Mouse (Mus musculus) WW6 (cell line): ENCODE data around the gene Abl1.

Source experiments
- DNase-seq: peaks from one replicate; pipeline ENCODE4 v3.0.0-alpha.2; 2013; ENCODE audit warnings: low read depth, low spot score

The Abl1 gene

DNA sequence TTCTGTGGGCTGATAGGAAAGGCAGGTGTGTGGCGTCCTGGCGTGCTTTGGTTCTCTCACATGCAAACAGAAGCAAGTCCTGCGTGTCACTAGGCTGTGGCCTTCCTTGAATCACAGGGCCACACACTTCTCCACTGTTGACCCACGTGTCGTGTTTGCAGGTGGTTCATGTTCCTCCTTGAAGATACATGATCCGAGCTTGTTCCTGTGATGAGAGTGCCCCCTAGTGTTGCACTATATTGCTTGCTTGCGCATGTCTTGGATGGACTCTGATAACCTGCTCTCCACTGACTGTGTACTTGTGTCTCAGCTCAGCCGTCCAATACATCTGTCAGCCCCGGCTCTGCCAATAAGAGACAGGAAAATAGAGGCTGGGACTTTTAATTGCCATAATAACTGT is 96.9 kb downstream of the Abl1 start:
- DNase-seq: peak; percentile 53

DNA sequence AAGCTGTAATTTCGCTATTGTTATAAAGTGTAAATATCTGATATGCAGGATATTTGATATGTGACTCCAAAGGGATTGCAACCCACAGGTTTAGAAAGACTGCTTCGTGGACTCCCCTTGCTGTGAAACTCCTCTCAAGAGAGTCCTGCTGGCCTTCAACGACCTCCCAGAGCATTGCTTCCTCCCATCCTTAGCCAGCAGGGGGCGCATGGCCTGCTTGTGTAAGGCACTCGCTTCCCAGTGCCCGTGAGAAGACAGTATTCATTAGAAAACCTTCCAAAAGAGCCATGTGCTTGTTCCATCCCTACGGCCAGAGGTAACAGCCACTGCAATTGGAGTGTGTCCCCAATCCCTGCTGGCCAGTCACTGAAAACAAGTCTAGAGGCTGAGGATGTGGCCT is 98.9 kb downstream of the Abl1 start:
- DNase-seq: no peak

DNA sequence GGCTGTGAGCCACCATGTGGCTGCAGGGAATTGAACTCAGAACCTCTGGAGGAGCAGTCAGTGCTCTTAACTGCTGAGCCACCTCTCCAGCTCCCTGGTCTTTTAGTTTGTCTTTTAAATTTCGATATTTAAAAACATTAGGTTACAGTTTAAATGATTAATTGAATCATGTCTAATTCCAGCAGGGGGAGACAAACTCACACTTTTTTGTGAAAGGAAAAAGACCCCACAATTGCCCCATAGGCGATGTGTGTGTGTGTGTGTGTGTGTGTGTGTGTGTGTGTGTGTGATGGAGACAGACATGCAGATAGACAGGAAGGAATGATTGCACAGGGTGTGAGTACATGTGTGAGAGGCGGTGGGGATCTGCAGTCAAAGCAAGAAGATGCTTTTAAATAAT is 100.1 kb downstream of the Abl1 start:
- DNase-seq: no peak

DNA sequence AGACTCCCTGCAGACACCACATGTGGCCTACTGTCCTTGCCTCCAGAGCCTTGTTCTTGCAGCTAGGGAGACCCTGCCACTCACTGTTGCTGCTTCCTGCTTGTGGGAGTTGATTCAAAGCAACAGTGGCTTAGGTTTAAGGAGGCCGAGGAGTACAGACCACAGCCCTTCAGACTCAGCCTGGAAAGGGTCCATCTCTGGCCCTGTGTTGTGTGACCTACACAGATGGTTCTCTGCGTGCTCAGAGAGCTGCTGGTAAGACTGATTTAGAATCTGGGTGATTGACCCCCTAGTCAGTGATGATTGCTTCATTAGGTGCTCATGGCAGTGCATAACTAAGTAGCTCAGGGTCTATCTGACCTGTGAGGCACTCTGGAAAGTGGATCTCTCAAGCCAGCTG is 101.0 kb downstream of the Abl1 start:
- no peak for DNase-seq

DNA sequence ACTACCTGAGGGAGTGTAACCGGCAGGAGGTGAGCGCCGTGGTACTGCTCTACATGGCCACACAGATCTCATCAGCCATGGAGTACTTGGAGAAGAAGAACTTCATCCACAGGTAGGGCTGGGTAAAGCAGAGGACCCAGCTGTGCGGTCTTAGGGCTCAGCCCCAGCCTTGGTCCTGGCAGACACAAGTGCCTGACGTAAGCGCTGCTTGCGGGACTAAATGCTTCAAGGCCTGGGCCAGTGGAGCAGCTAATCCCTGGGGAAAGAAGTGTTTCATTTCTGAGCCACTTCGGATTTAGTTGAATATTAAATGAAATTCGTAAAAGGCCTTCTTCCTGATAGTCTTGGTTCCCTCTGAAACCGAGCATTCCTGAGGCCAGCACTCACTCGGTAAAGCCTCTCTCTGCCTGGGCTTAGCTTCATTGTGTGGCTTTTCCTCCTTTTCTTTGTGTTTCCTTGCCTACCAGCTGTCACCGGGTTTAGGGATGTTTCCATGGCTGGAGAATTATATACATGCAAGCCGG is 102.6 kb downstream of the Abl1 start:
- no peak for DNase-seq

DNA sequence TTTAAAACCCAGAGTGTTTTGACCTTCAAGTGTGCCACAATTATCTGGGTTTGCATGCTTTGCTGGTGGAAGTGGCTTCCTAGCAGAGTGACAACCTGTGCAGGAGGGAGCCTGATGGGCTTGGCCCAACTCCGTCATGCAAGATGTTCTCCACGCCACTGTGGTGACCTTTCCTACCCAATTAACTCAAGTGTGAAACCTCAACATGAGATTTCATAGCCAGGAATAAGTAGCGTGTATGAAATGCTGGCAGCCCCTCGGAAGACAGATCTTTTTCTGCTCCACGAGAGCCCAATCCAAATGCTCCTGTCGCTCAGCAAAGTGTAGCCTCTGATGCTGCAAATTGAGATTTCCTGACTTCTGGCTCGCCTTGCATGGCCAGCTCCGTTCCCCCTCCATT is 103.1 kb downstream of the Abl1 start:
- no peak for DNase-seq

DNA sequence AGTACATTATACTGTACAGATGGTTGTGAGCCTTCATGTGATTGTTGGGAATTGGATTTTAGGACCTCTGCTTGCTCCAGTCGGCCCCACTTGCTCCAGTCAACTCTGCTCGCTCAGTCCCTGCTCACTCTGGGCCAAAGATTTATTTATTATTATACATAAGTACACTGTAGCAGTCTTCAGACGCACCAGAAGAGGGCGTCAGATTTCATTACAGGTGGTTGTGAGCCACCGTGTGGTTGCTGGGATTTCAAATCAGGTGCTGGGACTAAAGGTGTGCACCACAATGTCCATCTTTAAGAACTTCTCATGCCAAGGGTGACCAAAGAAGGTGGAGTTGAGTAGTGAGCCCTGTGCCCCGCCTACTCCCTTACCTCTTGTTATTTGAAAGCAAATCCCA is 104.4 kb downstream of the Abl1 start:
- no peak for DNase-seq

DNA sequence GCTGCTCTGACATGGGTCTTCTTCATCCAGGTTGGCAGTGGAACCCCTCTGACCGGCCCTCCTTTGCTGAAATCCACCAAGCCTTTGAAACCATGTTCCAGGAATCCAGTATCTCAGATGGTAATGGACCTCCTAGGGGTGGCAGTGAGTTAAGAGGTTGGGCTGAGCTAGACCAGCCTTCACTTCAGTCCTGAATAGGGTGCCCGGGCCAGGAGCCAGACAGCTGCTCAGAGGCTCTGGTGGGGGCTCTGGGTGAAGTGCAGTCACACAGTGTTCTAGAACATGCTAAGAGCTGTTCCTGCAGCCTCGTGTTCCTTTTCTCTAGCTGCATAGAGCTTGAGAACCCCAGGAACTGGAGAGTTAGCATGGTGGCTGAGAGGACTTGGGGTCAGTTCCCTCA is 108.8 kb downstream of the Abl1 start:
- DNase-seq: no peak

DNA sequence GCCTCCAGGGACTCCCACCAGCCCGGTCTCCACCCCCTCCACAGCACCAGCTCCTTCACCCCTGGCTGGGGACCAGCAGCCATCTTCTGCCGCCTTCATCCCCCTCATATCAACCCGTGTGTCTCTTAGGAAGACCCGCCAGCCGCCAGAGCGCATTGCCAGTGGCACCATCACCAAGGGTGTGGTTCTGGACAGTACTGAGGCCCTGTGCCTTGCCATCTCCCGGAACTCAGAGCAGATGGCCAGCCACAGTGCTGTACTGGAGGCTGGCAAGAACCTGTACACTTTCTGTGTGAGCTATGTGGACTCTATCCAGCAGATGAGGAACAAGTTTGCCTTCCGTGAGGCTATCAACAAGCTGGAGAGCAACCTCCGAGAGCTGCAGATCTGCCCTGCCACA is 113.2 kb downstream of the Abl1 start:
- DNase-seq: no peak

DNA sequence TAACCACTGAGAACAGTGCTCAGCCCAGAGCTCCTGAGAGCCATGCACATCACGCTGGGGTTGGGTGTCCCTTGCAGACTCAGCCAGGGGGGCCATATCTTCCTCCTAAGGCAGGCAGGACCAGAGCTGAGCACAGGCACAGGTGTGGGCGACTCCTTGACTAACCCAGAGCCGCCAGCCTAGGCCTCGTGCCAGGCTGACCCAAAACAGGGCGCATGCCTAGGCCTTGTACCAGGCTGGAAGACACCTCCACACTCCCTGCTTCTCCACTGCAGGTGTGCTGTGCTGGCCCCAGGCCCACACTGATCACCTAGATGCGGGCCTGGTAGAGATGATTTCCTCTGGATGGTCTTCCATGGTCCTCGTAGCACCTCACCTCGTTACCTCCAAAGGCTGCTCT is 114.6 kb downstream of the Abl1 start:
- DNase-seq: no peak

DNA sequence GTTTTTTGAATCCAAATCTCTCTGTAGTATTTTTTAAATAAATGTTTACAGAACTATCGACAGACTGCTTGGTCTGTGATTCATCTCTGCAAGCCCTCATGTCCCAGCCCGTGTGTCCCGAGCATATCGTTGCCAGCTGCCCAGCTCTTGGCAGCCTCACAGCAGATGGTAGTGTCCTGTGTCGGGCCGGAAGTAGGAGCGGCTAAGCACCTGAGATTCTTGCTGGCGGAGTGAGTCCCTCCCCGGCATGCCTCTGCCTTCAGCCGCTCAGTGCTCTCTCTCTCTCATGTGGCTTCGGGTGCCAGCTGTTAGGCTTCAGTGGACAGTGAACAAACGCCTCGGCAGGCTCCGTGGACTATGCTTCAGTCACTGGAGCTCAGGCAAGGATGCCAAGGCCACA is 115.3 kb downstream of the Abl1 start:
- no peak for DNase-seq

DNA sequence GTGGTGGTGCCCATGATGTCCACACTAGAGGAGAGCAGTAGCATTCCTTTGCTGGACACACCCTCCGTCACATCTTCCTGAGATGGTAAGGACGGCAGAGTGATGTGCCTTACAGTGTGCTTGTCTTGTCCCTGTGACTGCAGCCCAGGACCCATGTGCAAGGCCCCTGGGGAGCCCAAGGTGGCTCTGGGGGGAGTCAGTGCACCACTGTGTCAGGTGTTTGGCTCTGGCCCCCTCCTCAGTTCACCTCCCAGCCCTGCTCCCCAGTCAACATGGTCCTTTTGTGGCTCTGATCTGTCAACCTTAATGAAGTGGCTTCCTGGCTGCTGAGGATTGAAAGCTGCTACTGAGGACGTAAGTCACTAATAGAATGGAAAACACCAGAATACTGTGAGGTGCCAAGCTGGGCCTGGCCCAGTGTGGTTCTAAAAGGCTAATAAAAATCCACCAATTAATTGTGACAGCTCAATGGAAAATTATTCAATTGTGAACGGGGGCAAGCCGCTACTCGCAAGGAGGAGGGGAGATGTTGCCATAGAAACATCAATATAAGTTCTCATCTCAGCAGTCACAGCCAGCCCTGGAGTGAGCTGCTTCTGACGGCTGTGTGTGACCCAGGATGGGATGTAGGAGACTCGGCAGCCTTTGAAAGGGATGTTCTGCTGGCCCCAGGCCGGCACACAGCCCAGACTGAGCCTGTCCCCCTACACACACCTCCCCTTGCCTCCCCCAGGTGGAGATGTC is 118.6 kb downstream of the Abl1 start:
- no peak for DNase-seq

DNA sequence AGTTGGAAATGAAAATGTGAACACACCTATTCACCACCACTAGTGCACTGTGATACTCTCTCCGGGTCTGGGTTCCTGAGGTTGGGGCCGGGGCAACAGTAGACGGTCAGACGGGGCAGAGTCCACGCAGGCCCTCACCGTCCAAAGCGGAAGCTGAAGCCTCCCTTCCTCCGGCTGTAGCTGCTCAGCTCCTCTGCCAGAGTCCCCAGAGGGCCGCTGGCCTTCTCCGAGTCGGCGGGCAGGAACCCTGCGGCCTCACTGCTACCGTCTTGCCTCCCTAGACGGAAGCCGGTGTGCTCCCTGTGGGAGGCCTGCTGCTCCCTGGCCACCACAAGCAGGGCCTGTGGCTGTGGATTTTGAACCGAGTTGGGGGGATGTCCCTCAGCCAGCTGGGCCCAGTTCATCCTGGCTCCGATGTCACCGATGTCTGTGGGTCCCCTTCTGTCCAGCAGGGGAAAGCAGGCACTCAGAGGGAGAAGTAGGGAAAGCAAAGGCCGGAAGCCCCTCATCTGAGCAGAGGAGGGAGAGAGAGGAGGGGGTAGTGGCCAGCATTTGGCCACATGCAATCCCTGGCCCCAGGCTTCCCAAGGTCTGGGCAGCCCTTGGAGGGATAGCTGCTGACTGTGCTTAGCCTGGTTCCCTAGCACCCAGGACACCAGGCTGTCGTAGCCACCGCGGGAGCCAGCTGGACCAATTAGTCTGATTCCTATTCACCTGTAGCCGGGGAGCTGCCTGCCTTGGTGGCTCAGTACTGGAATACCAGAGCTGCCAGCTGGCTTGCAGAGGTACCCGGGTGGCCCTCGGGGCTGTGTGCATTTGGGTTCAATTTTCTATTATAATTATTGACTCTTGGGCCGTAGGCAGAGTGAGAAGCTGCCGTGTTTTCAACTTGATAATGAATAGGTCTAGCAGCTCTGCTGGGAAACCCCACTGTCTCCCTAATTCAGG is 120.5 kb downstream of the Abl1 start:
- DNase-seq: no peak

DNA sequence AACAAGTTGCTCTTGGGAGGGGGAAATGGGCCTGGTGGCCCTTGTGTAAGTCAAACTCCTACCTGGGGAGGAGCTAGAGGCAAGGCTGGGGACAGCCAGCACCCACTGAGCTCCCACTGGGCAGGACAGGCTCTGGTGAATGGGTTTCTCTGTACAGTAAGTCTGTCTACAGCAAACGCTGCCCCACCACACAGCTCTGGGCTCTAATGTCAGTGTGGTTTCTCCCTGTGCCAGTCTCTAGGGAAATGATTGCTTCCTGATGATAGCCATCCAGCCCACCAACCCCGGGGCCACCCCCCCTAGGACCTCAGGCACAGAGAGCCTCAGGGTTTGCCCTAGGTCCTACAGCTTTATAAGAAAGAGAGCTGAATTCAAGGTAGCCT is 121.2 kb downstream of the Abl1 start:
- DNase-seq: no peak

DNA sequence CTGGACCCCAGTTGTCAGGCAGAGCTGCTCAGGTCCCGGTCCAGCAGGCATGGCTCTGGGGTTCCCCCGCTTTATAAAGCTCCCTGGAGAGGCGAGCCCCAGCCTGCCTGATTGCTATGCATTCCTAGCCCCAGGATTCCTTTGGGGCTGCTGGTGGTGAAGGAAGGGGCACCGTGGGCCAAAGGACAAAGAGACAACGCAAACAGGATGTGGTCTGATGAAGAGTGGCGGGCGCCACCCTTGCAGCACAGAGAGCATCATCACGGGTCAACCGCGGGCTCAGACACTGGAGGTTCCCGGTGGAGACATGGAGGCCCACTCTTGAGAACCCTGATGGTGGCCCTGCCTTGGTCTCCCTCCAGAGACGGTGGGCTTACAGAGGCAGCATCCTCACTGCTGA is 122.3 kb downstream of the Abl1 start, which contains the start of gene Qrfp:
TSS of gene Qrfp (minus strand) at position 137 of the 400 bp plus-strand sequence.
- no peak for DNase-seq

DNA sequence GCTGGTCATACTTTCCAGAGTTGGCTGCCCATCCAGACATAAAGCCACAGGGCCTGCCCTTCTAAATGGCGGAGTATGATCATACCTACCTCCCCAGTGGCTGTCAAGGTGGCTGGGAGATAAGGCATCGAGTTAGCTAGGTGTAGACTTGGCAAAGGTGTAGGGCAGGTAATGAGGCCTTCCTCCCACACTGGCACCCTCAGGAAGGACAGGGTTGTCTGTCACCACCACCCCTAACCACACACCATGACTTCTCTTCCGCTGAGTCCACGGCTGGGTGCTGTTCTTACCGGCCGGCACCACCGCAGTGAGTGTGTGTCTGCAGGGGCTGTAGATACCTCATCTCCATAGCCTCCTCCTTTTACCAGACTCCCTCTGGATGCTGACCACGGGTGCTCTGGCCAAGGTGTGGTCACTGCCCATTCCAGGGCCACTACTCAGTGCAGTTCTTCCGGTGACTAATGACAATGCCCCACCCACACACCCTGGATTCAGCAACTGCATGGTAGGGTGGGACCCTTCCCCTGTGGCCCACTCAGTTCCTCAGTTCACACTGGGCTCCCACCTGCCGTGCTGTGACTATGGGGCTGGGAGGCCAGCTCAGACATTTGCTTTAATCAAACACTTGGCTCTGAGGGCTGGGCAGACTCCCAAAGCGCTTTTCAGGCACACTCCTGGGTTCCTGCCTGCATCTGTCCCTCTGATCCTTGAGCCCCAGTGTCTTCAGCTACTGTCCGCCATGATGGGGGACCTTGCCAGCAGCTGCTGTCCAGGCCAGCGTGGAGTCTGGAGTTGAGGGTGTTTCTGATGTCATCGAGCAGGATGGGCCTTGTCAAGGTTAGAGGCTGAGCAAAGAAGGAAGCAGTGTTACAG is 123.1 kb downstream of the Abl1 start:
- no peak for DNase-seq

DNA sequence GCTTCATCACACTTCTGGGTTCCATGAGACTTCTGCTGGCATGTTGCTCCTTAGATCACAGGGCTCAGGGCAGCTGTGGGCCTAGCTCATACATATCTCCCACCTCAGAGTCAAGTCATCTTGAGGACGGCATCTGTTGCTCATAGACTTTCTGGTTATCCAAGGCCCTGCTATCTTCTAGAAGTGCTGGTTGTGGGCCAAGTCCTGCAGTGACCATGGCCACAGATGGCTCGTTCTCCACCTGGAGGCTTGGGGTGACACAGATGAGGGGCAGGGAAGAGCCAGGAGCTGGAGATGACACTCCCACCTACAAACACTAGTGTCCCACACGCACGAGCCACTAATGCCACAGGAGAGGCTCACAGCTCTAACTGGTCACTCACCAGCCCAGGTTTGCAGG is 125.5 kb downstream of the Abl1 start:
- no peak for DNase-seq

DNA sequence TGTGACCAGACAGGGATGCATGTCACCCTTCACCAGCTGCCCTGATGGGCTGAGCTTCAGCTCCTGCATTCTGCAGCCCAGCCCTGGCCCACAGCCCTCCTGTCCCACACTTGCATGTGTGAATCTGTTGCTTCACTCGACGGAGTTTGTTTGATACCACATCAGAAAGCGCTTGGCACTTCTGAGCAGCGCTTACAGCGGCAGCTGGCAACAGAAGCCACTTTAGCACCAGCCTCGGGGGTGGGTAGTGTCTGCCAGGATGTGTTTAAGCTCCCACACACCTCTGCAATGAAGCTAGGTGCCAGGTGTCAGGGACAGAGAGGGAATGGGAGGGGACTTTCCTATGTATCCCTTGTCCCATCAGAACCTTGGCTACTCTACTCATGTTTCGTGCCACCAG is 126.5 kb downstream of the Abl1 start:
- DNase-seq: no peak

DNA sequence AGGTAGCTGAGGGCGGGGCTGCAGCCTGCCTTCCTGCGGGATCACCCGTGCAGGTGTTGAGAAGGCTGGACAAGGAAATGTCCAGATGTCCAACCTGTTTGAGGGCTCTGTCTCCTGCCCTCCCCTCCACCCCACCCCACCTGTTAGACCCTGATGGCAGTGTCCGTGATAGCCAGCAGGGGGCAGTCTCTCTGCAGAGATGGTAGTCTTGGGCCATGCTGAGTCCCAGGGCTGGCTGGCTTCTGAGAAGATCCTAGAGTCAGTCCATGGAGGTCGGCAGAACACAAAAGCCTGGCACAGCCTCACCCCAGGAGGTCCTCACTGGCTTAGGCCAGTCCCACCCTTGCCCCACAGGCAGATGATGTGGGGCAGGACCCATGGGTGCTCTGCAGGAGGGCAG is 127.2 kb downstream of the Abl1 start:
- DNase-seq: no peak

DNA sequence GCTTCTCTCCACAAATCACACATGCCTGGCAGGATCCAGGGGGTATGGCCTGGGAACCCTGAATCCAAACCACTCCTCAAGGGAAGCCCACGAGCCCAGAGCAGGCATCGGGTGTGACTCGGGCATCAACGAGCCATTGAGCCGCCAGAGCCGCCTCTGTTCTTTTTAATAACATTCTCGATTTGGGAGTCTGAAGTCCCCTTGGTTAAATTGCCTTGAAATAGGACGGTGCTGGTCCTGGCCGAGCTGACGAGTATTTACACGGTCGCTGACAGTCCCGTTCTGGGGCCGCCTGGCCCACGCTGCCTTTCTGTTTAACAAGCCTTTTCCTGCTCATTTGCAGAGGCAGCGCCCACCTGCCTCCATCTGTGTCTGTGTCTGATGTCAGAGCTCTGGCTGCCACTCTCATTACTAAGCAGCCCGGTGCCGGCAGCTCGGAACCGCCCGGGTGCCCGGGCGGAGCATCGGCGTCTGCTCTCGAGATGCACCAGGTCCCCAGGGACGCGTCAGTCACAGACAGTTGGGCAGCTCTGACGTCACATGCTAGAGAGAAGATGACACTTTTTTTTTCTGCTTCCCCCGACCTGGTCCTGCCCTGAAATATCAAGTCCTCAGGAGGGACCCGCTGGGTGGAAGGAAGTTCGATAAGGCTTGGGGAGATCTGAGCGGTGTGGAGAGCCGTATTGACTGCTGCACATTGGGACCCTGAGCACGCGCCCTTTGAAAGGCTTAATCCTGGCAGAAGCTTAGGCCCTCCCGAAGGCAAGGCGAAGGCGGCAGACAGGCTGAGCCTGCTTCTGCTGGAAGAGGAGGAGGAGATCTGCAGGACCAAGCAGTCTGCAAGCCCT is 134.6 kb downstream of the Abl1 start:
- no peak for DNase-seq
